Mouse (Mus musculus) thymus, adult 2 months (tissue): ENCODE measurements at regions not wholly inside any gene's neighbourhood (a gene's known extent, or its start where the extent isn't known, plus 50 kb on each side); places are given as distances from the start of the nearest gene placed in this dataset.

Experiments used
- DNase-seq: peaks from one replicate; pipeline ENCODE4 v3.0.0; 2021
- H3K27ac ChIP-seq: fragments of 200-500 bp; 2 replicates; pipeline ENCODE4 v1.5.1; 2012; ENCODE audit warnings: low read length, control low read depth; ENCODE audit not compliant: control insufficient read depth, insufficient read depth
- H3K27me3 ChIP-seq: fragments of 200-500 bp; 2 replicates; pipeline ENCODE4 v1.6.1; 2012; ENCODE audit warnings: mild to moderate bottlenecking, low read length, moderate library complexity, mixed read lengths; ENCODE audit not compliant: control insufficient read depth, insufficient read depth
- H3K36me3 ChIP-seq: fragments of 200-500 bp; 2 replicates; pipeline ENCODE4 v1.6.1; 2012; ENCODE audit warnings: mild to moderate bottlenecking, low read length, moderate library complexity; ENCODE audit not compliant: control insufficient read depth, insufficient read depth
- H3K4me1 ChIP-seq: fragments of 200-500 bp; replicated peaks from 2 replicates; pipeline ENCODE4 v1.6.1; 2012; ENCODE audit warnings: low read length; ENCODE audit not compliant: control insufficient read depth, insufficient read depth
- H3K4me3 ChIP-seq: fragments of 200-500 bp; 2 replicates; pipeline ENCODE4 v1.5.1; 2012; ENCODE audit warnings: mild to moderate bottlenecking, low read length, control low read depth, moderate library complexity; ENCODE audit not compliant: control insufficient read depth, insufficient read depth
- CTCF ChIP-seq: fragments of 200-500 bp; IDR thresholded peaks from 2 replicates; pipeline ENCODE4 v1.5.1; 2012; ENCODE audit warnings: mild to moderate bottlenecking, control low read depth, low read length, moderate library complexity, borderline replicate concordance; ENCODE audit not compliant: control insufficient read depth, poor library complexity, insufficient read depth; ENCODE audit errors: extremely low read depth
- POLR2A ChIP-seq: fragments of 200-500 bp; IDR thresholded peaks from 2 replicates; pipeline ENCODE4 v1.6.1; 2012; ENCODE audit warnings: mild to moderate bottlenecking, low read length, control low read depth, moderate library complexity; ENCODE audit not compliant: control insufficient read depth, poor library complexity, insufficient read depth; ENCODE audit errors: extremely low read depth
- WGBS: fragments of 180-500 bp; shearing (Covaris S2); methylation state at CpG from one replicate; pipeline ENCODE4 v1.1.7; 2018; 5-methylcytosine and 5-hydroxymethylcytosine counted together

- no peak for DNase-seq
- Histone ChIP-seq H3K4me1 (no peaks in the 10 kb centered on the region), H3K4me3 (no peak overlapping the region), H3K27ac (no peak overlapping the region), H3K36me3 (no peaks in the 10 kb centered on the region), H3K27me3 (no peaks in the 10 kb centered on the region)
- 87% methylated on average over 7 of the region's 7 CpGs for WGBS
- no peak for TF ChIP-seq CTCF
- TF ChIP-seq POLR2A, result no peak
These were observed 363.1 kb upstream of the Mgmt start for GRCm38 (mm10) chr7:136531301-136531700.

GRCm38 (mm10) chr7:136541876-136542655 is 352.3 kb upstream of the Mgmt start:
- H3K4me3 ChIP-seq, result no peak overlapping the region
- no peak for DNase-seq
- H3K4me1 ChIP-seq, result no peaks in the 10 kb centered on the region
- H3K36me3 ChIP-seq, result no peaks in the 10 kb centered on the region
- TF ChIP-seq POLR2A (no peak), CTCF (no peak)
- no peaks in the 10 kb centered on the region for H3K27me3 ChIP-seq
- H3K27ac ChIP-seq, result no peak overlapping the region

GRCm38 (mm10) chr7:136542896-136543295 is 351.5 kb upstream of the Mgmt start:
- DNase-seq, result no peak
- H3K4me3 ChIP-seq, result no peak overlapping the region
- H3K36me3 ChIP-seq, result no peaks in the 10 kb centered on the region
- 87% methylated on average over 7 of the region's 7 CpGs for WGBS
- no peak for TF ChIP-seq CTCF
- no peak for TF ChIP-seq POLR2A
- no peaks in the 10 kb centered on the region for H3K4me1 ChIP-seq
- no peaks in the 10 kb centered on the region for H3K27me3 ChIP-seq
- no peak overlapping the region for H3K27ac ChIP-seq

GRCm38 (mm10) chr7:136547837-136548236 is 346.6 kb upstream of the Mgmt start:
- 70% methylated on average over 3 of the region's 3 CpGs for WGBS
- DNase-seq, result no peak
- no peak for TF ChIP-seq POLR2A
- no peak for TF ChIP-seq CTCF
- Histone ChIP-seq H3K4me1 (no peaks in the 10 kb centered on the region), H3K27me3 (no peaks in the 10 kb centered on the region), H3K27ac (no peak overlapping the region), H3K4me3 (no peak overlapping the region), H3K36me3 (no peaks in the 10 kb centered on the region)

GRCm38 (mm10) chr7:136556436-136556835 is 338.0 kb upstream of the Mgmt start:
- no peak for TF ChIP-seq CTCF
- TF ChIP-seq POLR2A, result no peak
- no peaks in the 10 kb centered on the region for H3K27me3 ChIP-seq
- H3K36me3 ChIP-seq, result no peaks in the 10 kb centered on the region
- WGBS, result 32% methylated on average over 4 of the region's 4 CpGs
- no peaks in the 10 kb centered on the region for H3K4me1 ChIP-seq
- H3K4me3 ChIP-seq, result no peak overlapping the region
- no peak for DNase-seq
- no peak overlapping the region for H3K27ac ChIP-seq

- no peak overlapping the region for H3K4me3 ChIP-seq
- H3K27me3 ChIP-seq, result no peaks in the 10 kb centered on the region
- no peak for TF ChIP-seq CTCF
- TF ChIP-seq POLR2A, result no peak
- 85% methylated on average over 6 of the region's 6 CpGs for WGBS
- H3K4me1 ChIP-seq, result no peaks in the 10 kb centered on the region
- H3K36me3 ChIP-seq, result no peaks in the 10 kb centered on the region
- H3K27ac ChIP-seq, result no peak overlapping the region
- DNase-seq, result no peak
These were observed 334.9 kb upstream of the Mgmt start for GRCm38 (mm10) chr7:136559536-136559935.

GRCm38 (mm10) chr7:136570911-136571310 is 323.5 kb upstream of the Mgmt start:
- WGBS, result 82% methylated on average over 7 of the region's 7 CpGs
- DNase-seq, result no peak

GRCm38 (mm10) chr7:136581896-136582295 is 312.5 kb upstream of the Mgmt start:
- DNase-seq, result no peak
- no peaks in the 10 kb centered on the region for H3K27me3 ChIP-seq
- TF ChIP-seq POLR2A, result no peak
- TF ChIP-seq CTCF, result no peak
- no peak overlapping the region for H3K27ac ChIP-seq
- H3K4me1 ChIP-seq, result no peaks in the 10 kb centered on the region
- 7% methylated on average over 12 of the region's 12 CpGs for WGBS
- no peak overlapping the region for H3K4me3 ChIP-seq
- no peaks in the 10 kb centered on the region for H3K36me3 ChIP-seq

More at GRCm38 (mm10) chr7:136570911-136571310, 323.5 kb upstream of the Mgmt start:
- Histone ChIP-seq H3K4me3 (no peak overlapping the region), H3K36me3 (no peaks in the 10 kb centered on the region), H3K4me1 (no peaks in the 10 kb centered on the region), H3K27me3 (no peaks in the 10 kb centered on the region), H3K27ac (no peak overlapping the region)
- TF ChIP-seq CTCF (no peak), POLR2A (no peak)
